Mouse (Mus musculus) forebrain, embryonic 10.5 days (tissue): ENCODE measurements around the gene Zdhhc5. TPM values are rescaled to one million over a fixed set of nuclear protein-coding genes. Genes with fewer than 3 reads are reported as not detected.
"Not testable (repeated sequence)": the region's sequence is repeated elsewhere in the genome, so short reads cannot be mapped to it uniquely, and the experiment has no call there.

ENCODE experiments used
- DNase-seq: peaks from one replicate; pipeline ENCODE4 v3.0.0-alpha.2; 2017; ENCODE audit warnings: low spot score; ENCODE audit errors: extremely low spot score
- H3K27ac ChIP-seq: fragments of 300-500 bp; sonication (generic); 2 replicates; pipeline ENCODE4 v1.5.1; 2016; ENCODE audit warnings: mild to moderate bottlenecking
- H3K27me3 ChIP-seq: fragments of 300-500 bp; sonication (generic); 2 replicates; pipeline ENCODE4 v1.6.1; 2016; ENCODE audit warnings: mild to moderate bottlenecking; ENCODE audit not compliant: poor library complexity, severe bottlenecking
- H3K36me3 ChIP-seq: fragments of 300-500 bp; sonication (generic); replicated peaks from 2 replicates; pipeline ENCODE4 v1.6.1; 2016; ENCODE audit warnings: mild to moderate bottlenecking, moderate library complexity
- H3K4me1 ChIP-seq: fragments of 300-500 bp; sonication (generic); 2 replicates; pipeline ENCODE4 v1.6.1; 2016
- H3K4me3 ChIP-seq: fragments of 300-500 bp; sonication (generic); 2 replicates; pipeline ENCODE4 v1.5.1; 2016; ENCODE audit warnings: mild to moderate bottlenecking, moderate library complexity
- H3K9me3 ChIP-seq: fragments of 300-500 bp; sonication (generic); 2 replicates; pipeline ENCODE4 v1.6.1; 2016; ENCODE audit warnings: mild to moderate bottlenecking, moderate library complexity
- WGBS: fragments of 180-500 bp; shearing (Covaris S2); methylation state at CpG from one replicate; pipeline ENCODE4 v1.1.7; 2016; 5-methylcytosine and 5-hydroxymethylcytosine counted together
- polyA plus RNA-seq: library from polyadenylated mRNA; unstranded; fragments of >200 nt; fragmentation: Nextera tagmentation; extraction: Ambion mirVana; gene quantifications from 2 replicates; pipeline ENCODE4 v1.2.1, GENCODE M21; 2016

Zdhhc5 gene
- polyA plus RNA-seq, 1 experiment from 2014 or later, result 29.5 TPM

- H3K9me3 ChIP-seq, result no peaks in the 10 kb centered on the region
- no peaks in the 10 kb centered on the region for H3K27me3 ChIP-seq
- DNase-seq, result no peak
- peaks cover 45% of the 10 kb centered on the region for H3K4me1 ChIP-seq
- WGBS, result 86% methylated on average over 3 of the region's 3 CpGs
- H3K36me3 ChIP-seq, result no peaks in the 10 kb centered on the region
- H3K4me3 ChIP-seq, result no peak overlapping the region
- no peak overlapping the region for H3K27ac ChIP-seq
Observed at GRCm38 (mm10) chr2:84731206-84731605, 16.2 kb upstream of the Zdhhc5 start.

- H3K36me3 ChIP-seq, result peaks cover 28% of the 10 kb centered on the region
- H3K4me1 ChIP-seq, result peaks cover 30% of the 10 kb centered on the region
- not testable (repeated sequence) for H3K9me3 ChIP-seq, H3K27me3 ChIP-seq, H3K27ac ChIP-seq, DNase-seq
- 83% methylated on average over 5 of the region's 5 CpGs for WGBS
- H3K4me3 ChIP-seq, result 0 out of 2 replicates have a peak overlapping the region, but pooled peaks have one; percentile 66
Observed at GRCm38 (mm10) chr2:84728191-84728590, 13.2 kb upstream of the Zdhhc5 start.

GRCm38 (mm10) chr2:84727172-84727858 lies 12.3 kb upstream of the Zdhhc5 start, which contains the start of gene Clp1:
Gene Clp1, minus strand, starts transcription at chr2:84727350.
- peaks cover 28% of the 10 kb centered on the region for H3K4me1 ChIP-seq

GRCm38 (mm10) chr2:84726716-84727115 lies 11.7 kb upstream of the Zdhhc5 start:
- H3K36me3 ChIP-seq, result peaks cover 40% of the 10 kb centered on the region
- no peaks in the 10 kb centered on the region for H3K9me3 ChIP-seq
- peaks cover 28% of the 10 kb centered on the region for H3K4me1 ChIP-seq
- peak overlapping the region; percentile 66 for H3K4me3 ChIP-seq
- 5% methylated on average over 9 of the region's 9 CpGs for WGBS
- H3K27me3 ChIP-seq, result no peaks in the 10 kb centered on the region
- DNase-seq, result no peak
- peak overlapping the region; percentile 87 for H3K27ac ChIP-seq

More at GRCm38 (mm10) chr2:84727172-84727858, 12.3 kb upstream of the Zdhhc5 start, which contains the start of gene Clp1:
- under 1% methylated on average over 39 of the region's 39 CpGs for WGBS
- H3K27me3 ChIP-seq, result no peaks in the 10 kb centered on the region
- peak; percentile 98 for DNase-seq
- no peaks in the 10 kb centered on the region for H3K9me3 ChIP-seq
- H3K4me3 ChIP-seq, result peak within 1 kb of the TSS; percentile 66
- peaks cover 34% of the 10 kb centered on the region for H3K36me3 ChIP-seq
- peak within 1 kb of the TSS; percentile 87 for H3K27ac ChIP-seq

GRCm38 (mm10) chr2:84725770-84726169 lies 10.8 kb upstream of the Zdhhc5 start:
- Histone ChIP-seq H3K9me3 (no peaks in the 10 kb centered on the region), H3K4me1 (peaks cover 28% of the 10 kb centered on the region), H3K4me3 (peak overlapping the region; percentile 66), H3K36me3 (peaks cover 45% of the 10 kb centered on the region), H3K27ac (no peak overlapping the region), H3K27me3 (no peaks in the 10 kb centered on the region)
- no peak for DNase-seq
- 95% methylated on average over 10 of the region's 10 CpGs for WGBS

- no peaks in the 10 kb centered on the region for H3K27me3 ChIP-seq
- 96% methylated on average over 14 of the region's 14 CpGs for WGBS
- DNase-seq, result no peak
- H3K36me3 ChIP-seq, result peaks cover 45% of the 10 kb centered on the region
- H3K4me3 ChIP-seq, result no peak overlapping the region
- H3K4me1 ChIP-seq, result peaks cover 28% of the 10 kb centered on the region
- no peaks in the 10 kb centered on the region for H3K9me3 ChIP-seq
- no peak overlapping the region for H3K27ac ChIP-seq
Observed at GRCm38 (mm10) chr2:84723856-84724255, 8.9 kb upstream of the Zdhhc5 start.

GRCm38 (mm10) chr2:84721182-84721581 lies 6.2 kb upstream of the Zdhhc5 start:
- peaks cover 25% of the 10 kb centered on the region for H3K4me1 ChIP-seq
- WGBS, result 85% methylated on average over 3 of the region's 3 CpGs
- H3K4me3 ChIP-seq, result no peak overlapping the region
- no peak for DNase-seq
- H3K9me3 ChIP-seq, result no peaks in the 10 kb centered on the region
- H3K27ac ChIP-seq, result no peak overlapping the region
- H3K27me3 ChIP-seq, result no peaks in the 10 kb centered on the region
- H3K36me3 ChIP-seq, result peaks cover 45% of the 10 kb centered on the region

GRCm38 (mm10) chr2:84720718-84721117 lies 5.7 kb upstream of the Zdhhc5 start:
- 93% methylated on average over 2 of the region's 2 CpGs for WGBS
- H3K9me3 ChIP-seq, result no peaks in the 10 kb centered on the region
- H3K4me1 ChIP-seq, result peaks cover 22% of the 10 kb centered on the region
- no peak for DNase-seq
- no peaks in the 10 kb centered on the region for H3K27me3 ChIP-seq
- no peak overlapping the region for H3K27ac ChIP-seq
- peaks cover 42% of the 10 kb centered on the region for H3K36me3 ChIP-seq
- H3K4me3 ChIP-seq, result no peak overlapping the region

- Histone ChIP-seq H3K27ac (no peak overlapping the region), H3K9me3 (no peaks in the 10 kb centered on the region), H3K36me3 (peaks cover 11% of the 10 kb centered on the region), H3K4me3 (no peak overlapping the region), H3K4me1 (peaks cover 31% of the 10 kb centered on the region), H3K27me3 (no peaks in the 10 kb centered on the region)
- WGBS, result 93% methylated on average over 4 of the region's 4 CpGs
- no peak for DNase-seq
Observed at GRCm38 (mm10) chr2:84717357-84717756, 2.4 kb upstream of the Zdhhc5 start.

GRCm38 (mm10) chr2:84716423-84717355 lies 1.7 kb upstream of the Zdhhc5 start:
- no peak for DNase-seq
- H3K4me3 ChIP-seq, result peak overlapping the region; percentile 74
- H3K27ac ChIP-seq, result peak overlapping the region; percentile 96
- H3K27me3 ChIP-seq, result no peaks in the 10 kb centered on the region
- H3K4me1 ChIP-seq, result peaks cover 33% of the 10 kb centered on the region
- H3K36me3 ChIP-seq, result peaks cover 5% of the 10 kb centered on the region
- H3K9me3 ChIP-seq, result no peaks in the 10 kb centered on the region
- WGBS, result 44% methylated on average over 9 of the region's 9 CpGs

- no peak for DNase-seq
- under 1% methylated on average over 33 of the region's 33 CpGs for WGBS
- Histone ChIP-seq H3K4me3 (peak overlapping the region; percentile 74), H3K27ac (peak overlapping the region; percentile 96), H3K27me3 (no peaks in the 10 kb centered on the region), H3K36me3 (peaks cover 6% of the 10 kb centered on the region), H3K4me1 (peaks cover 33% of the 10 kb centered on the region), H3K9me3 (no peaks in the 10 kb centered on the region)
Observed at GRCm38 (mm10) chr2:84715562-84716361, 782 bp upstream of the Zdhhc5 start.

- Histone ChIP-seq H3K9me3 (no peaks in the 10 kb centered on the region), H3K27me3 (no peaks in the 10 kb centered on the region), H3K4me3 (peak overlapping the region; percentile 74), H3K4me1 (peaks cover 33% of the 10 kb centered on the region), H3K27ac (peak overlapping the region; percentile 96), H3K36me3 (peaks cover 20% of the 10 kb centered on the region)
- 0% methylated on average over 24 of the region's 26 CpGs for WGBS
- no peak for DNase-seq
Observed at GRCm38 (mm10) chr2:84714422-84714810, 564 bp downstream of the Zdhhc5 start.
